Mouse (Mus musculus) adrenal gland, postnatal 25 days (tissue): ENCODE results near the gene Sar1b. TPM values are rescaled to one million over a fixed set of nuclear protein-coding genes. Genes with fewer than 3 reads are reported as not detected.
"Not testable (repeated sequence)": the region's sequence is repeated elsewhere in the genome, so short reads cannot be mapped to it uniquely, and the experiment has no call there.

Experiments used
- DNase-seq: peaks from one replicate; pipeline ENCODE4 v3.0.0; 2021; ENCODE audit warnings: mixed read lengths
- total RNA-seq: library from RNA; stranded (reverse); gene quantifications from 2 replicates; pipeline ENCODE4 v1.2.3, GENCODE M21; 2021

Gene Sar1b
- total RNA-seq, 1 experiment from 2014 or later: 96.4 TPM

DNA sequence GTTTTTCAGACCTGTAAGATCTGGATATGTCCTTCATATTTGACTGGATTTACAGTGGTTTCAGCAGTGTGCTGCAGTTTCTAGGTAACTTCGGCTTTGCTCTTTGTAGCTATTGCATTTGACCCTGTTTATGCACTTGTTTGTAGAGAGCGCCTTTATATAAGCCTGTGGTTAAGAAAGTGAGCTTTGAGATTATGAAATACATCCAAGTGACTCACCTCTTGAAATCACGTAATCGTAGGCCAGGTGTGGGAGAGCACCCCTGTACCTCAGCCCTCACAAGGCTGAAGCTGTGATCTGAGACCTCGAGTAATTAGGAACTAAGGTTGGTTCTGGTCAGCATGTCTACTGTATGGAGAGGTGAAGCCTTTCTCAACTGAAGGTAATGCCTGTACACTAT lies 14.0 kb downstream of the Sar1b start:
- DNase-seq: no peak

DNA sequence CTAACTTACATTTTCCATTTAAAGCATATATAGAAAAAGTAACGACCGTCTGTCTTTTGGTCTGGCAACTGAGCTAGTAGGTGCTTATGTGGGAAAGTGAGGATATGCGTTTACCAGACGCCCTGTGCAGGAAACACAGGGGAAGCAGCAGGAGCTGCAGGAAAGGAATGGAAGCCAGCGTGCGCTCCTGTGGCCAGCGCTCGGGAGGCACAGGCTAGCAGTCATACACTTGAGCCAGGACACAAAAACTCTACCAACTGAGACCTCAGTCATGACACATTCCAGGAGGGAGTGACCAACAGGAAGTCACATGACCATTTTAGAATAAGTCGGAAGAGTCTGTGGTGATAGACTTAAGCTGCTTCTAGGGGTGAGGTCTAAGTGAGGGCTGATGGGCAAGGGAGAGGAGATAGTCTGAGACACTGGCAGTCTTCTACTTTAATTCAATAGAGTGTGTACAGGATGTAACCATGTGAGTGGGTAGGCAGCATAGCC lies 17.3 kb downstream of the Sar1b start:
- DNase-seq: no peak

DNA sequence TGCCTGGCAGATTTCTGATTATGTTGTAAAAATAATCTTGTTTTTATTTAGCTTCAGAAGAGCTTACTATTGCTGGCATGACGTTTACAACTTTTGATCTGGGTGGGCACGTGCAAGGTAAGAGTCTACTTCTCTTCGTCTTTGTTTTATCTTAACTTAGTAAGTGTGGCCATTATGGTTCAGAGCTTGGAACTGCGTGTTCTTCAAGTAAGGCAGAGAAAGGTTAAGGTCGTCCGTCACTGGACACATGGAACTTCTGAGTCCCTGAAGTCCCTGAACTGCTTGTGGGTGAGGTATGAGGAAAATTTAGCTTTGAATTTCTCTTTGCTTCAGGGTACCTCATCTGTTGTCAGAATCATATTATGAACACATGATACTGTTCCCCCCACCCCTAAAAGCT lies 19.2 kb downstream of the Sar1b start:
- DNase-seq: no peak

DNA sequence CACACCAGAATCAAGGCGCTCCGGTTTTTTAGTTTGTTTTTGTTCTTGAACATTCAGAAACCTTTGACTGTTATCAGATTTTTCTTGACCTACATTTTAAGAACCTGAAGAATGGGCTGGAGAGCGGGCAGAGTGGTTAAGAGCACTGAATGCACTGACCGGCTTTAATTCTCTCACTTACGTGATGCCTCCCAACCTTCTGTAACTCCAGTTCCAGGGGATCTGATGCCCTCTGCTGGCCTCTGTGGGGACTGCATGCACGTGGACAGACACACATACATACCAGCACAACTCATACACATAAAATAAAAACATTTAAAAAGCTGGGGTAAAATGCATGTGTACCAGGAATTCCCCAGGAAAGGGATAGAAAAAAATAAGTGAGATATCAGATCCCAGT lies 22.4 kb downstream of the Sar1b start:
- peak; percentile 61 for DNase-seq

DNA sequence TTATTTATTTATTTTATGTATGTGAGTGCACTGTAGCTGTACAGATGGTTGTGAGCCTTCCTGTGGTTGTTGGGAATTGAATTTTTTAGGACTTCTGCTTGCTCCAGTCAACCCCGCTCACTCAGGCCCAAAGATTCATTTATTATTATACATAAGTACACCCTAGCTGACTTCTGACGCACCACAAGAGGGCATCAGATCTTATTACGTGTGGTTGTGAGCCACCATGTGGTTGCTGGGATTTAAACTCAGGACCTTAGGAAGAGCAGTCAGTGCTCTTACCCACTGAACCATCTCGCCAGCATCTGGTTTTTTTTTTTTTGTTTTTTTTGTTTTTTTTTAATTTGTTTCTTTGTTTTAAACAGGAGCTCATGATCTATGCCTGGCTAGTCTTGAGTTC lies 26.2 kb downstream of the Sar1b start:
- DNase-seq: not testable (repeated sequence)

DNA sequence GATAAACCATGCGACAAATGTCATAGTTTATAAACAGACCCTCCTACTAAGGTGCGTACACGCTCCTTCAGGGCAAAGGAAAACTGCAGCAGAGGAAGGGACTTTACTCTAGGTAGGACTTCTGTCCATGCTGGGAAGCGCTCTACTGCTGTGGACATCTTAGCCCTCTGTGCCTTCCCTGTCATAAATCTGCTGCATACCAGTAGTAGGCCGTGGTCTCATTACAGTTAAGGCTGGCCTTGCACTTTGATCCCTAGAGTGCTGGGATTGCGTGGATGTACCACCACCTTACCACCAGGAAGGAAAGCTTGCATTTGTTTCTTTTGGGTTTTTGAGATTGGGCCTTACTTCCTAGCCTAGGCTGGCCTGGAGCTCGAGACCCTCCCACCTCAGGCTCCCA lies 27.2 kb downstream of the Sar1b start:
- DNase-seq: no peak

DNA sequence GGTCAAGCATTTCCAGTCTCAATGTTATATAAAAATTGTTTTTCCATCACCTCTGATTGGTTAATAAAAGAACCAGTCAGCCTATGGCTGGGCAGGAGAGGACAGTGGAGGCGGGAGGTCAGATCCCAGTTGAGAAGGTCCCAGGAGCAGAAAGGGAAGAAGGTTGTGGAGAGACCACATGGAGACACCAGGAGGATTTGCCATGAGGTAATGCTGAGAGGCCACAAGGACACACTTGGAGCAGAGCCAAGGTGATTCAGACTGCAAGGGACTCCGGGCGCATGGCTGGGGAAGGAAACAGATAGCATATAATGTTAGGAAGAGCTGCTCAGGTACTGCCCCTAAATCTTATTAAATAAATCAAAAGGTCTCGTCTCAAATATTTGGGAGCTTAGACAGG lies 32.8 kb downstream of the Sar1b start:
- peak; percentile 61 for DNase-seq

DNA sequence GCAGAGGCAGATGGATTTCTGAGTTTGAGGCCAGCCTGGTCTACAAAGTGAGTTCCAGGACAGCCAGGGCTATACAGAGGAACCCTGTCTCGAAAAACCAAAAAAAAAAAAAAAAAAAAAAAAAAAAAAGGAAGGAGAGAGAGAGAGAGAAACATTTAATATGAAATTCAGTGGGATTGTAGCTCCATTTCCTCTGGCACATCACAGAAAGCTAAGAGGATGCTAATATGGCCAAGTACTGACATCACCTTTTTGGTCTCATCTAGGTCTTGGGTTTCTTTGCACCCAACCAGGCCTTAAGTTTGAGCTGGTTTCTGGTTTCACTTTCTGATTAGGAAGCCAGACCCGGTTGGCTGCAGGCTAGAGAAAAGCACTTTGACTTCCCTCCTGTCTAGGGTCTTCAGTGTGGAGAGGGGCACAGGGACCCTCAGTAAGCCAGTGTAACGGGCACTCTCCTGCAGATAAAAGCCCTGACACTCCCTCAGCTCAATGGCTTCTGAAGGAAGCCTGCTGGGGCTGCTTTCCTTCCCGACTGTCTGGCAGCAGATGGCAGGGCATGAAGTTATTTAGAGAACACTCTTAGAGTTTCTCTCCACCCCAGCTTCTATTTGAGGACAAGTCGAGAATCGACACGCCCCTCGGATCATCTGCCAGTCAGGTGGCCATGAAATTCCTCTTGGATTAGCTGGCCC lies 37.3 kb downstream of the Sar1b start:
- DNase-seq: no peak

DNA sequence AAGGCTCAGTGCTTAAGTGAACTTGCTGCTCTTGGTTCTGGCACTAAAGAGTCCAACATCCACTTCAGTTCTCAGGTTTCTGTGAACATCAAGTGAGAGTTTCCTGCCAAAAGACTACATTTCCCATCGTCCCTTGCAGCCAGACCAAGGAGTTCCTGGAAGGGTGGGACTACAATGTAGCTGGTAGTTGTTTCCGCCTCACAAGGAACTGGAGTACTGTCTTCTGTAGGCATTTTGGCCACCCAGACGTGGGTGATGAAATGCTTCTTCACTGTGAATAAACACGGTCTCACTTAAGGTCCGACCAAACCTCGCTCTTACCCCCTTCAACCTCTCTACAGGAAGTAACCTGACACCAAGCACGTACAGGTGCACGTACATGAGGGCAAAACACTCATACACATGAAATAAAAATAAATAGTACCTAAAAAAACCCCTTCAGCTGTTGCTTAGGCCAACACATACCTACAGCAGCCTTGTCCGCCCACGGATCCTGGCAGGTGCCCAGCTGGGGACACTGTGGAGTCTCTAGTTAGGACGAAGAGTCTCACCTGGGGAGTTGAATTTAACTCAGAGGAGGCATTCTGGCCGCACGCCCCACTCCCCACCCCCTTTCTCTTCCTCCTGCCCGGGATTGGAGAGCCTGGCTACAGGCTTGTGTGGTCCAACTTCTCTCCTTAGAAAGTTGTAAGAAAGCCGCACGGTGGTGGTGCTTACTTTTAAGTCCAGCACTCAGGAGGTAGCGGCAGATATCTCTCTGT lies 41.9 kb downstream of the Sar1b start:
- peak; percentile 40 for DNase-seq

DNA sequence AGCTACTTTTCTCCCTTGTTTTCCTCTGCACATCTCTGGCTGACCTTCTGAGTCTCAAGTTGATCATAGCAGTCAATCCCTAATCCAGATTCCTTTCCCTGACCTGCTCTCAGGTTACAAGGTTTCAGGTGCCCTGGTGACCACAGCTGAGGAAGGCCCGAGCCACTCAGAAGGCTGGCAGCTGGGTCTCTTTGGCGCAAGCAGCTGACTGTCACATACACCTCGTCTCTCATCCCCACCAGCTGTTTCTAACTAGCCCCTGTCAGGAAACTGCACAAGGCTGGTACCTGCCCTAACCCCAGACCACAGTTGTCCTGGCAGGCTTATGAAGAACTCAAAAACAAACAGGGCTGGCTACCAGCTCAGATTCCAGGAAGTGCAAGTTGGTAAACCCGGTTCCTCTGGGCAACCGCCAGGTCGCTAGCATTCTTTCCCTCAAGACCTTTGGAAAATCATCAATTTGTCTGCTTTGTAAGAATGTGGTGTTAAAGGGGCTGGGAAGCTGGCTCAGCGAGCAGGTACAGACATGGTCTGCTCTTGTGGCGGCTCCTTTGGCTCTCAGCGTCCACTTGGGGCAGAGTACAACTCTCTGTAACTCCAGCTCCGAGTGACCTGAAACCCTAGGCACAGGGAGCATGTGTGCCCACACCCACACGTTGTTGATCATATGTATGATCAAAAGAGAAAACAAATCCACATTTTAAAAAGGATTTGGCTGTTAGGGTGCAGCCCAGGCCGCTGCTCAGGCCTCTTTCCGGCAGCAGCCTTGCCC lies 43.8 kb downstream of the Sar1b start:
- DNase-seq: no peak

DNA sequence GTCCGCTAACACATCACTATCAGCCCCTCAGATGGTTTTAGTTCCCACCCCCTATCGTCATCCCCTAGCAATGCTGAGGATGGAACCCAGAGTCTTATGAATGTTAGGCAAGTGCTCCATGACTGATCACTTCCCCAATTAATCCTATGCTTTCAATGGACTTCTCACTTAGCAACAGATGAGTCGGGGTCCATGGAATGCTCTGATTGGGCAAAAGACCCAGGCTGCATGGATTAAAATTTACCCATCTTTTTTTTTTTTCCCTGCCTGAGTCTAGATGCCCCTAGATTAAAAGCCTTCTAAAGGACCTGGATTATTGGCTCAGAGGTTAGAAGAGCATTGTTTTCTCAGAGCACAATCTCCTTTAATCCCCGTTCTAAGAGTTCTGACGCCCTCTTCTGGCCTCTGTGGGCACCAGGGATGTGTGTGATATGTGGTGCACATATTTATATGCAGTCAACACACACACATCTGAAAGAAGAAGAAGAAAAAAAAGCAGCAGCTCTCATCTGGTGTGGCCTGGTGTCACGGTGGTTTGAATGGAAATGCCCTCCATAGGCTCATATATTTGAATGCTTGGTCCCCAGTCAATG lies 46.2 kb downstream of the Sar1b start:
- DNase-seq: no peak

DNA sequence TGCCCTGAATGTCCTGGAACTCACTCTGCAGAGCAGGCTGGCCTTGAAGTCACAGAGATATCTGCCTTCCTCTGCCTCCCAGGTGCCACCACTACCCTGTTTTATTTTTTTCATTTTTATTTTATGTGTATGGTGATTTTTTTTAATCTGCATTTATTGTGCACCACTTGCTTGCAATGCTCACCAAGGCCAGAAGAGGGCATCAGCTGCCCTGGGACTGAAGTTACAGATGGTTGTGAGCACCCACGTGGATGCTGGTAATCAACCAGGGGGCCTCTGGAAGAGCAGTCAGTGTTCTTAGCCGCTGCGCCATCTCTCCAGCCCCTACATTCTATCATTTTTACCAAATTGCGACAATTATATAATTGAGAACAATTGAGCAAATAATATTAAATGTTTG lies 47.7 kb downstream of the Sar1b start:
- no peak for DNase-seq

DNA sequence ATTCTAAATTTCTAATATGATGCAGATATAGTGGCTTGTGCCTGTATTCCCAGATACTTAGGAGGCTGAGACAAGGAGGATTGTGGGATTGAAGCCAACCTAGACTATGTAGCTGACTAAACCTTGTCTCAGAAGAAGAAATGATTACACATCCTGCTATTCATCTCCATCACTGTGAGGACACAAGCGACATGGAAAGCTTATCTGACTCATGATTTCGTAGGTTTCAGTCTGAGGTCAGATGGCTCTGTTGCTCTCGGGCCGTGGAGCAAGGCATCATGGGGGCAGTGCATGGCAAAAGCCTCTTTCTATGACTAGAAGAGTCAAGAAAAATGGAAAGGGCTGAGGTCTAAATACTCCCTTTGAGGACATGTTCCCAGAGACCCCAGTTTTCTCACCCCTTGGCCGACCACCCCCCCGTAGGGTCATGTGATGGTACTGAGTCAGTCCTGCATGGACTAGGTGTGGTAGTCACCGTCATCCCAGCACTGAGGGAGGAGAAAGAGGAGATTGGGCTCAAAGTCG lies 48.6 kb downstream of the Sar1b start:
- no peak for DNase-seq

DNA sequence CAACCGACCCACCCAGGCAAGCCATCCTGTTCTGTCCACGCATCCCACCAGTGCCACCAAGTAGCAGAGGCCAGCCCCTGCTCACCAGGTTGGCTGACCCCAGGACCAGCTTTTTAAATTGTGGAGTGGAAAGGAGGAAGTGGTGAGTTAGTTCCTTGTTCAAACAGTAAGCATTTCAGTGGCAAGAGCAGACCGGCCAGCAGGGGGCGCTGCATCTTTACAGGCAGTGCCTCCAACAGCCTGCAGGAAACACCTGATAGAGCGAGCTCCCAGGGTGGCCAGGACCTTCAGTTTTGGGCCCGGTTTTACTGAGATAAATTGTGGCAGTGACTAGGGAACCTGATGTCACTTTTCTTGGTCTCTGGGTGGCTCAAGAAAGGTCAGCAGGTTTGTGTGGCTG lies 54.3 kb downstream of the Sar1b start:
- peak; percentile 92 for DNase-seq

DNA sequence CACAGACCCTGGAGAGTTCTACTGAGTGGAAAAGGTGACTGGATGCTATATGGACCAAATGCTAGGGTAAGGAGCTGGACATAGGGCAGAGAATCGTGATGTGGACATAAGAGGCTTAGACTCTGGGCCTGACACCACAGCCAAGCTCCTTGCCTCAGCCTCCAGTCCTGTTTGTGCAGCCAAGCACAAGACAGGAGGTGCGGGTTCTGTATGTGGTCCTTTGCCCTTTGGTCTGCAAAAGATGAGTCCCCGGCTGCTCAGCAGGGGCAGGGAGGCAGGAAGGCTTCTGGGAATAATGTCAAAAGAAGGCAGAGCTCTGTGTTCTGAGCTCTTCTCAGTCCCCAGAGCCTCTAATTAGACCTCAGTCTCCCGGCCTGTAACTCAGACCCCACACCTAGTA lies 55.4 kb downstream of the Sar1b start:
- no peak for DNase-seq

DNA sequence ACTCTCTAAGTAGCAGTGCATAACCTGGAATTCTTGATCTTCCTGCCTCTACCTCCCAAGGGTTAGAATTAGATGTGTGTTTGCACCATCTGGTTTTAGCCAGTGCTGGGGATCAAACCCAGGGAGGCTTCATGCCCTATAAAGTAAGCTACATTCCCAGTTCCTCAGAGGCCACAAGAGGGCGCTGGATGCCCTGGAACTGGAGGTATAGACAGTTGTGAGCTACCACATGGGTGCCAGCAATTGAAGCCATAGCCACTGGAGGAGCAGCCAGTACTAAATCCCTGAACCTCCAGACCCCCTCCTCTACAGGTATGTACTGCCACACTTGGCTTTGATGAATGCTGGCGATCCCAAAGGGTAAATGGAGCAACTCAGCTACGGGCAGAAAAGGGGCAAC lies 56.5 kb downstream of the Sar1b start:
- peak; percentile 59 for DNase-seq

DNA sequence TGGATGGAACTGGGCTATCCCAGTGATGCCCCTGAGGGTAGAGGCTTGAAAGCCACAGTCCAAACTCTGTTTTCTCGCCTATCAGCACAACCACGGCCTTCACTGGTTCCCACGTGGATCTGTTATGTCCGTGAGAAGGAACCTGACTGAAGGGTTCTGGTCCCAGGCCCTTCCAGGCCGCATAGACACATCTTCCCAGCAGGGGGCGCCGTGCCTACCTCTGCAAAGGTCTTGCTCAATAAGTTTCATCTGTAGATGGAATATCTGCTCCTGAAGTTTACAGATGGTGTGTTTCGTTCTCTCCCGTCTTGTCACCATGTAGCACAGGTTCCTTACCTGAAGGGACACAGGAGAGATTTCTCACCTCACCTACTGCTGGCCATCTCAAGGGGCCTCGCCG lies 57.4 kb downstream of the Sar1b start:
- DNase-seq: peak; percentile 89

DNA sequence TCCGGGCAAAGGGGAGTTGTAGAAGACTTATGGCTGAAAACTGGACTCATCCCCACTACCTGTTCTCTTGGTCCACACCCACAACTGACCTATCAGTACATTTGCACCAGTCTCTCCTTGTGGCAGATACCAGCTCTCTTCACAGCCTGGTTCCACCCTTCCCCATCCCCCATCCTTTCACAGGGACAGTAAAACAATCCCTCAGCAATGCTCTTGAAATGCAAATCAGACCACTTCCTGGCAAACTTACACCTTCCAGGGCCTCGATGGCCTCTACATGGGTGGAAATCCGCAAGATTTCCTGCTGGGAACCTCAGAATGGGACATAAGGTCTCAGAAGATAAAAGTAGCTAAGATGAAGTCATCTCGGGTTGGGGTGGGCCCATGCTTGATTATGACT lies 59.2 kb downstream of the Sar1b start:
- no peak for DNase-seq

DNA sequence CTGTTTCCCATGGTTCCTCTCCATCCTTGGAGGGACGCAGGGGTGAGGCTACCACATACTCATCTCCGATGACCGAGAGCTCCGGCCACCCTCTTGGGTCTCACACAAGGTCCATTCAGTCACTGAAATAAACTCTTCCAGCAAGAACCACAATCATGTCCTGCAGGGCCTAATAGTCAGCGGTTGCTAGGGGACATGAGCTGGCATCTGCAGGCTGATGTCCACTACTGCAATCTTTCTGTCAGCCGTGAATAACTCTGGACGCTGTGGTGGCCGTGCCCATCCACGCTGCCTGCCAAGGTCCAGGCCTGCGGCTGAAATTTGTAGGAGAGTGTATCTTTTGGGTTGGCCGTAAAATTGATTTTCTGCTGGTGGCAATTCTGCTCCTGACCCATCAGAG lies 59.8 kb downstream of the Sar1b start:
- DNase-seq: no peak

DNA sequence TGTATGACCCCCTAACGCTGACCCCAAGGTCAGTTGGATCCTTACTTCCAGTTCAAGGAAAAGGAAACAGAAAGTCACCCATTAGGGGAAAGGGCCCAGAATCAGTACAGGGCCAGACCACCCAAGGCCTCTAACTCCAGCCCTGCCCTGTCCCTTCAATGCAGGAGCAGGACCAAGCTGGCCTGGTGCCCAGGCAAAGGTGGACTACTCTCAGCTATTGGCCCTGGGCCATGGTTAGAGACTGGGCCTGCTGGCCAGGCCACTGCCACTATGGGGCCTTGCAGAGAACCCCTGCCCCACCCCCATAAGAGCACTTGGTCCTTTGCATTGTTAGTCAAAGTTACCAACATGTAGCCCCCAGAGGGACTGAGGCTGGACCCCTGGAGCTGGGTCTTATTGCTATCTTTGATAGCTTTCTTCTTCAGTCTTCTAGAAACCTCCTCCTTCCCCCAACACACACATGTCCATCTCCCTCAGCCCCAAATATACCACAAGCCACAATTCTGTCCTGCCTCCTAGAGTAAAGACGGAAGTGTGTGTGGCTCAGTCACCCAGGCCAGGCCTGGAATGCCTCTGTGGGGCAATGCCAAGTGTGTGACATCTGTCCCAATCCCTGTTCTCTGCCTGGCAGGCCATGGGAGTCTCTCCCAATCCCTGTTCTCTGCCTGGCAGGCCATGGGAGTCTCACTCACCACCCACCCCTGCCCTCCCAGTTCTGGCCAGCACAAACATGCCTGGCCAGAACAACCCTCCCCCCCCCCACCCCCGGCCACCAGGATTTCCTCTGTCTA lies 60.7 kb downstream of the Sar1b start:
- peak; percentile 61 for DNase-seq

DNA sequence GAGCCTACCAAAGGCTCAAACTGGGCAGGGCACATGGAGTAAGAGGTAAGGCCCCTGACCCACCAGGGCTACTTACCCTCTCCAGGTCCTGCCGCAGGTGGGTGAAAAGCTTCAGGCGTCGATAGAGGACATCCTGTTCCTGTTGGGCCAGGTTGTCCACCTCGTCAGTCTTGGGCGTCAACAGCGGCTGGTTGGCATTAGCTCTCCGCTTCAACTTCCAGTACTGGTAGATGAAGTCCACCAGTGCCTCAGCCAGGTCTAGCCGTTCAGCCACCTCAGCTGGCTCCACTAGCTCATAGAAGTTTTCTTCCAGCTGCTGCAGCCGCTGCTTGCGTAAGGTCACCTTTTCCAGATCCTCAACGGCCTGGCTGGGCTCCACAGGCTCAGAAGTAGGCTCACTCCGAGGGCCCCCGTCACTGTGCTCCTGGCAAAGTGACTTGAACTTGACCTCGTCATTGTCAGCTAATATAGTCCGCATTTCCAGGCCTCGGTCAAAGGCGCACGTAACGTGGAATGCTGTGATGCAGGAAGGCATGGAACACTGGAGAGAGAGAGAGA lies 61.5 kb downstream of the Sar1b start:
- DNase-seq: no peak
